Mouse (Mus musculus) liver, embryonic 14.5 days (tissue): ENCODE measurements around the gene Kcnj15. TPM values are rescaled to one million over a fixed set of nuclear protein-coding genes. Genes with fewer than 3 reads are reported as not detected.

Experiments
- ATAC-seq: fragments of 200-750 bp; cut with Nextera tagmentation; 2 replicates; pipeline ENCODE4 v1.8.0; 2017; ENCODE audit warnings: moderate number of reproducible peaks, mild to moderate bottlenecking, moderate library complexity; ENCODE audit not compliant: insufficient read depth
- DNase-seq, 3 experiments: peaks; one replicate each; pipeline ENCODE4 v3.0.0-alpha.2; 2012 to 2013; ENCODE audit warnings: low read depth in 3 of 3, low spot score in 3 of 3
- H3K27ac ChIP-seq: fragments of 300-500 bp; sonication (generic); 2 replicates; pipeline ENCODE4 v1.5.1; 2014; ENCODE audit warnings: moderate library complexity, mild to moderate bottlenecking, control low read depth, inconsistent platforms
- H3K27me3 ChIP-seq: fragments of 300-500 bp; sonication (generic); 2 replicates; pipeline ENCODE4 v1.6.1; 2014; ENCODE audit warnings: mild to moderate bottlenecking, low read length, moderate library complexity; ENCODE audit not compliant: control insufficient read depth, insufficient read depth
- H3K36me3 ChIP-seq: fragments of 300-500 bp; sonication (generic); replicated peaks from 2 replicates; pipeline ENCODE4 v1.6.1; 2014; ENCODE audit warnings: low read depth; ENCODE audit not compliant: control insufficient read depth, insufficient read depth
- H3K4me1 ChIP-seq, 2 experiments: fragments of 200-500 bp in 1 of 2; fragments of 300-500 bp in 1 of 2; sonication (generic) in 1 of 2; replicated peaks; 2 replicates each; pipeline ENCODE4 v1.6.1; 2012 to 2014; ENCODE audit warnings: antibody characterized with exemption in 1 of 2, inconsistent platforms in 1 of 2, low read length in 1 of 2; ENCODE audit not compliant: control insufficient read depth in 2 of 2, insufficient read depth in 2 of 2
- H3K4me2 ChIP-seq: fragments of 300-500 bp; sonication (generic); 2 replicates; pipeline ENCODE4 v1.6.1; 2014; ENCODE audit warnings: low read depth, mild to moderate bottlenecking, control low read depth, moderate library complexity
- H3K4me3 ChIP-seq, 2 experiments: fragments of 200-500 bp in 1 of 2; fragments of 300-500 bp in 1 of 2; sonication (generic) in 1 of 2; 2 replicates each; pipeline ENCODE4 v1.5.1; 2012 to 2014; ENCODE audit warnings: low read depth in 2 of 2, low read length in 2 of 2, mild to moderate bottlenecking in 2 of 2, control low read depth in 1 of 2, inconsistent platforms in 1 of 2, moderate library complexity in 1 of 2; ENCODE audit not compliant: insufficient read depth in 1 of 2
- H3K9ac ChIP-seq: fragments of 300-500 bp; sonication (generic); replicated peaks from 2 replicates; pipeline ENCODE4 v1.6.1; 2014; ENCODE audit warnings: mild to moderate bottlenecking, control low read depth, moderate library complexity
- H3K9me3 ChIP-seq: fragments of 300-500 bp; sonication (generic); 2 replicates; pipeline ENCODE4 v1.6.1; 2016; ENCODE audit warnings: low read length, mixed read lengths; ENCODE audit not compliant: control insufficient read depth
- CTCF ChIP-seq: IDR thresholded peaks from 2 replicates; pipeline ENCODE4 v1.5.1; 2016; ENCODE audit warnings: antibody characterized with exemption, low read depth, control low read depth
- EP300 ChIP-seq: IDR thresholded peaks from 2 replicates; pipeline ENCODE4 v1.6.1; 2016; ENCODE audit warnings: antibody characterized with exemption, low read depth
- WGBS: fragments of 180-500 bp; shearing (Covaris S2); extraction: QIAGEN DNeasy Blood & Tissue Kit; methylation state at CpG from one replicate; pipeline ENCODE4 v1.1.7; 2014; ENCODE audit not compliant: insufficient replicate concordance; 5-methylcytosine and 5-hydroxymethylcytosine counted together
- polyA plus RNA-seq, 2 experiments: library from polyadenylated mRNA; depleted of rRNA in 1 of 2; stranded (reverse) in 1 of 2; unstranded in 1 of 2; fragments of >200 nt; fragmentation: Nextera tagmentation in 1 of 2; extraction: Ambion mirVana in 1 of 2; gene quantifications; 2 replicates each; pipeline versions ENCODE4 v1.2.1 to v1.2.3; 2012 to 2014

Kcnj15 gene
- polyA plus RNA-seq, 2 experiments: 0.05 to 0.07 TPM

GRCm38 (mm10) chr16:95301667-95302066, 44.3 kb downstream of the Kcnj15 start:
- H3K9ac ChIP-seq: no peak overlapping the region
- no peak overlapping the region for H3K27ac ChIP-seq
- TF ChIP-seq CTCF: no peak
- no peak for TF ChIP-seq EP300
- no peak overlapping the region for H3K4me2 ChIP-seq
- ATAC-seq: no peak
- no peaks in the 10 kb centered on the region for H3K36me3 ChIP-seq
- H3K4me1 ChIP-seq: peaks cover 0 to 2% of the 10 kb centered on the region in 2 experiments; a peak in 2 of 4 replicates
- no peaks in the 10 kb centered on the region for H3K9me3 ChIP-seq
- H3K27me3 ChIP-seq: no peaks in the 10 kb centered on the region
- 49% methylated on average over 3 of the region's 3 CpGs for WGBS
- no peak overlapping the region for H3K4me3 ChIP-seq
- no peak for DNase-seq

DNA sequence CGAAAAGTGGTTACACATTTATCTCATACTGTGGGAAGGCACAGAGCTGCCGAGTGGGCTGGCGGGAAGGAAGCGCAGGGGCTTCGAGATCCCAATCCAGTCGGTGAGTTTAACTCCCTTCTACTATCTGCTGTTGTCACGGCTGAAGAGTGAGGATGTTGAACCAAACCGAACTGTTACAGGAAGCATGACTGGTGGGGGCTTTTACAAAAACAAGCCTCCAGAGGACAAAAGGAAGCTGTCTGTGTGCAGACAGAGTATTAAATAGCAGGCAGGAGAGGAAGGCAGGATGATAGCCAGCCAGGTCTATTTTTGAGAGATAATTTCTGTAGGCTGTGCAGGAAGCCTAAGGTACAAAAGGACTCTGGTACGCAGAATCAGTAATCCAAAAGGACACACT, 46.3 kb downstream of the Kcnj15 start:
- DNase-seq (no peak), ATAC-seq (peak; percentile 15; the same call in 1 of the 2 replicates)
- Histone ChIP-seq H3K4me3 (no peak overlapping the region), H3K36me3 (no peaks in the 10 kb centered on the region), H3K4me1 (peaks cover 0 to 2% of the 10 kb centered on the region in 2 experiments; a peak in 2 of 4 replicates), H3K27ac (no peak overlapping the region), H3K27me3 (no peaks in the 10 kb centered on the region), H3K9ac (no peak overlapping the region), H3K4me2 (no peak overlapping the region), H3K9me3 (no peaks in the 10 kb centered on the region)
- TF ChIP-seq CTCF: no peak
- no peak for TF ChIP-seq EP300
- WGBS: 7% methylated on average over 9 of the region's 9 CpGs

DNA sequence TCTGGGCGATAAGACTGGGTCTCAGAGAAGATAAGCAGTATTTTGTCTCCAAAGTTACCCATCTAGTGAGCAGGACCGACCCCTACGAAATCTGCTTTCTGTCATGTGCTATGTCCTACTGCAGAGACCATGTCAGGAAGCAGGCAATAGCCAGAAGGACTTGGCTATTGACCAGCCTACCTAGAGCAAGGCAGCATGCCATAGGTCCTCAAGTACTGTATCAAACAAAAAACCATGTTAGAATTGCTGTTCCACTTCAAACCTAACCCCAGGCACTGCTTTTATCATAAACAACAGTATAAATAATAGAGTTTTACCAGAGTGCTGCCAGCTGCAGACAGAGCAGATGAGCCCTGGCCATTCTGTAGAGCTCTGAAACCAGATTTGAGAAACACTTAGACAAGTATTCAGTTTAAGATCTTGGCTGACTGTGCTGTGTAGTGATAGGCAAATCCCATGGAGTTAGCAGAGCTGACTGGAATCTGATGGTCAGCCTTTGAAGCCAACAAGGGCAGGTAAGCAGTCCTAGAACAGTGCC, 50.5 kb downstream of the Kcnj15 start:
- Histone ChIP-seq H3K4me2 (no peak overlapping the region), H3K36me3 (no peaks in the 10 kb centered on the region), H3K4me1 (peaks cover 0 to 2% of the 10 kb centered on the region in 2 experiments; a peak in 2 of 4 replicates), H3K27ac (no peak overlapping the region), H3K4me3 (no peak overlapping the region), H3K9me3 (no peaks in the 10 kb centered on the region), H3K9ac (no peak overlapping the region), H3K27me3 (no peaks in the 10 kb centered on the region)
- TF ChIP-seq CTCF (no peak), EP300 (no peak)
- ATAC-seq (no peak), DNase-seq (no peak)
- 44% methylated on average over 3 of the region's 3 CpGs for WGBS

- no peaks in the 10 kb centered on the region for H3K4me1 ChIP-seq
- ATAC-seq (no peak), DNase-seq (no peak)
- H3K27ac ChIP-seq: no peak overlapping the region
- H3K4me2 ChIP-seq: no peak overlapping the region
- H3K9me3 ChIP-seq: no peaks in the 10 kb centered on the region
- no peak overlapping the region for H3K9ac ChIP-seq
- H3K4me3 ChIP-seq: no peak overlapping the region
- WGBS: 25% methylated on average over 9 of the region's 9 CpGs
- no peaks in the 10 kb centered on the region for H3K36me3 ChIP-seq
- no peak for TF ChIP-seq EP300
- no peak for TF ChIP-seq CTCF
- H3K27me3 ChIP-seq: no peaks in the 10 kb centered on the region
Observed at GRCm38 (mm10) chr16:95321945-95322625, 64.7 kb downstream of the Kcnj15 start.

DNA sequence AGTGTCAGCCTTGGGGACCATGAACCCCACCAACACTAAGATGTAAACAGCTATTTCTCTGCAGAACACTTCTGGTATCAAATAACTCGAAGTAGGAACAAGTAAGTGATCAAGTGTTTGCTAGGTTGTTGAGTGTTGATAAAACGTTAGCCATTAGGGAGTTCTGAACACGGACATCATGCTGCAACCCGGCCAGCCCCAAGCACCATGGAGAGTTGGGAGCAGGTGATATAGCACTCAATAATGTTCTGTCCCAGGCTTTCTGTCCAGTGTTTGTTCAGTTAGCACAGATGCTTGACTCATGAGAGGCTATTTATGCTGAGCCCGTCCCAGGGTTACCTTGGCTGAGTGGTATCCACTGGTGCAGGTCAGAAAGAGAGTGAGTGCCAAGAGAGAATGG, 74.8 kb downstream of the Kcnj15 start:
- ATAC-seq (no peak), DNase-seq (no peak)
- Histone ChIP-seq H3K9me3 (no peaks in the 10 kb centered on the region), H3K27me3 (no peaks in the 10 kb centered on the region), H3K4me3 (no peak overlapping the region), H3K9ac (no peak overlapping the region), H3K4me1 (no peaks in the 10 kb centered on the region), H3K27ac (no peak overlapping the region), H3K36me3 (no peaks in the 10 kb centered on the region), H3K4me2 (no peak overlapping the region)
- TF ChIP-seq CTCF (no peak), EP300 (no peak)
- whole genome bisulfite sequencing: 66% methylated on average over 5 of the region's 5 CpGs
